Mouse (Mus musculus) liver, embryonic 16.5 days (tissue): ENCODE results near the gene Clec2e. TPM values are rescaled to one million over a fixed set of nuclear protein-coding genes. Genes with fewer than 3 reads are reported as not detected.

ENCODE experiments used
- ATAC-seq: fragments of 200-750 bp; cut with Nextera tagmentation; 2 replicates; pipeline ENCODE4 v1.8.0; 2017; ENCODE audit warnings: low read depth, mild to moderate bottlenecking, moderate number of reproducible peaks, moderate library complexity
- H3K27ac ChIP-seq: fragments of 300-500 bp; sonication (generic); 2 replicates; pipeline ENCODE4 v1.5.1; 2014; ENCODE audit warnings: mild to moderate bottlenecking, low read length
- H3K27me3 ChIP-seq: fragments of 300-500 bp; sonication (generic); 2 replicates; pipeline ENCODE4 v1.6.1; 2014; ENCODE audit warnings: low read depth, low read length, mixed read lengths; ENCODE audit not compliant: control insufficient read depth, insufficient read depth
- H3K36me3 ChIP-seq: fragments of 300-500 bp; sonication (generic); 2 replicates; pipeline ENCODE4 v1.6.1; 2014; ENCODE audit warnings: mild to moderate bottlenecking; ENCODE audit not compliant: control insufficient read depth, insufficient read depth
- H3K4me1 ChIP-seq: fragments of 300-500 bp; sonication (generic); 2 replicates; pipeline ENCODE4 v1.6.1; 2014; ENCODE audit warnings: low read depth, low read length, mixed read lengths; ENCODE audit not compliant: control insufficient read depth
- H3K4me2 ChIP-seq: fragments of 300-500 bp; sonication (generic); 2 replicates; pipeline ENCODE4 v1.6.1; 2014; ENCODE audit warnings: low read depth, low read length, mixed read lengths
- H3K4me3 ChIP-seq: fragments of 300-500 bp; sonication (generic); 2 replicates; pipeline ENCODE4 v1.5.1; 2014; ENCODE audit warnings: low read depth, mild to moderate bottlenecking, low read length
- H3K9ac ChIP-seq: fragments of 300-500 bp; sonication (generic); 2 replicates; pipeline ENCODE4 v1.6.1; 2014; ENCODE audit warnings: low read depth, low read length
- H3K9me3 ChIP-seq: fragments of 300-500 bp; sonication (generic); replicated peaks from 2 replicates; pipeline ENCODE4 v1.6.1; 2016; ENCODE audit warnings: low read length; ENCODE audit not compliant: control insufficient read depth
- WGBS: fragments of 180-500 bp; shearing (Covaris S2); extraction: QIAGEN DNeasy Blood & Tissue Kit; methylation state at CpG from one replicate; pipeline ENCODE4 v1.1.7; 2014; ENCODE audit not compliant: insufficient replicate concordance; 5-methylcytosine and 5-hydroxymethylcytosine counted together
- polyA plus RNA-seq: library from polyadenylated mRNA; unstranded; fragments of >200 nt; fragmentation: Nextera tagmentation; extraction: Ambion mirVana; gene quantifications from 2 replicates; pipeline ENCODE4 v1.2.1, GENCODE M21; 2015

Clec2e gene
- polyA plus RNA-seq, 1 experiment from 2014 or later = 0.08 TPM

DNA sequence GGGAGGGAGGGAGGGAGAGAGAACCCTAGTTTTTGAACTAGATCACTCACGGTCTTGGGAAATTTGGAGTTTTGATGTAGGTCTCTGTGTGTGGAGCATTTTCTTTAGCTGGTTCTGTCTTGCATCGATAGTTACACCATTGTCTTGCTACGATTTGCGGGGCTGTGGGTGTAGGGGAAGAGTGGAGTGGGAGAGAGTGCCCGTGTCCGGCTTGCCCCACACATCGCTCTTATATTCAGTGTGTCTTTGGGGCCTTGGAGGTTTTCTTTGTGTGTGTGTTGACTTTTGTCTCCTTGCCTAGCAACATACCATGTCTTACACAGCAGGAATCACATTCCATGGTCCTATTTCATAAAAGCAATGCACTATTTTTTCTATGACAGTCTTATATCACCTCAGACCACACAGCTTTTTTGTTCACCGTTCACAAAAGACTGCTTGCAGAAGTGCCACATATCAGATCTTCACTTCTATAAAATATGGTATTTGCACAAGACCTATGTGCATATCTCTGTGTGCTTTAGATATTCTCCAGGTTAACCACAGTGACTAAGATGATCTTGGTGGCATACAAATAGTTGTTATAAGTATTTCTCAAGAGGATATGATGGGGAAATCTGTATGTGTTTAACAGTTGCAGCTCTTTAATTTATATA lies 51.0 kb downstream of the Clec2e start:
- Histone ChIP-seq H3K27me3 (no peaks in the 10 kb centered on the region), H3K9me3 (no peaks in the 10 kb centered on the region), H3K9ac (peak overlapping the region; percentile 41; the same call in 1 of the 2 replicates), H3K4me3 (peak overlapping the region; percentile 32; the same call in 1 of the 2 replicates), H3K27ac (no peak overlapping the region; the same call in 1 of the 2 replicates), H3K36me3 (no peaks in the 10 kb centered on the region), H3K4me1 (peaks cover 4% of the 10 kb centered on the region; the same call in 1 of the 2 replicates), H3K4me2 (peak overlapping the region; percentile 41; the same call in 1 of the 2 replicates)
- 9% methylated on average over 8 of the region's 8 CpGs for WGBS
- ATAC-seq = no peak; the same call in 1 of the 2 replicates

DNA sequence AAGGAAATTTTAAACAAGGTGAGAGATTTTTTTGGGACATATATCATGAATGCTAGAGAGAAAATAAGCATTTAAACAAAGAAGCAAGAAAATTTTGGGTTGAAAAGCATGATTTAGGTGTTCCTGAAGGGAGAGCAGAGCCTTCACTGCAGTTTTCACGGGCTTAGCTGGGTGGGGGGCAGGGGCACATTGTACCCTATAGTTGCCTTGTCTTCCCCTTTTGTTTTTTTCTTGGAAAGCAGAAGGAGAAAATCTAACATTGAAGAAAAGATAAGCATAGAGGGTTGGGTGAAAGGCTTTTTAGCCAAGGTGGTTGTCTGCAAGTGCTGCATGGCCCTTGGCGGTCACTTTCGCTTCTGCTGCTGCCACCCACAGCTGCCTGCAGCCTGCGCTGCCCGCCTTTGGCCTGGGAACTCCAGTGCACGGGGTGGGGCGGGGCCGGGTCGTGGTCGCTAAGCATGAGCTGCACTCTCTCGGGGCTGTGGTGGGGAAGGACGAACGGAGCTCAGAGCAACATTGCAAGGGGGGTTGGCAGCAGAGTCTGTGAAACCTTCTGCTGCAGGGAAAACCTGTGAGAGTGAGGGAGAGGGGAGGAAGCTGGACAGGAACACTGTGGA lies 51.7 kb downstream of the Clec2e start:
- Histone ChIP-seq H3K27ac (no peak overlapping the region), H3K4me3 (peak overlapping the region; percentile 52), H3K4me2 (peak overlapping the region; percentile 68), H3K4me1 (peaks cover 4% of the 10 kb centered on the region; the same call in 1 of the 2 replicates), H3K36me3 (no peaks in the 10 kb centered on the region), H3K9ac (peak overlapping the region; percentile 40; the same call in 1 of the 2 replicates), H3K9me3 (no peaks in the 10 kb centered on the region), H3K27me3 (no peaks in the 10 kb centered on the region)
- ATAC-seq = peak; percentile 86
- under 1% methylated on average over 13 of the region's 13 CpGs for WGBS

DNA sequence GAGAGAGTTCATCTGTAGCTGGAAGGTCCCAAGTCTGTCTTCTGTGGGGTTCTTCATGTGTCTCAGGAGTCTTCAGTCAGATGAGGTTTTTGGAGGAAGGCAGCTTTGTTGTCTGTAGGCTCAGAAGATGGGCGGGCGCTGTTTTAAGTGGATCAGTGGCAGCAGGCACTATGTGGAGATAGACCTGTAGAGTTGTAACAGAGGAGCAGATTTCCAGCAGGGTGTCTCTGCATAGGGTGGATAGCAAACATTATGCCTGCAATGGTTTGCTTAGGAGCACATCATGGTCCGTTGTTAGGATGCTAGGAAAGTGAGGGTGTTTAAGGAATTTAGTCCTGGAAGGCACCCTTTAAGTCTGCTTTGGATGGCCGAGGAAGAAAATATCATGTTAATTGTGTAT lies 52.3 kb downstream of the Clec2e start:
- ATAC-seq = no peak
- no peaks in the 10 kb centered on the region for H3K36me3 ChIP-seq
- H3K9me3 ChIP-seq = no peaks in the 10 kb centered on the region
- H3K4me1 ChIP-seq = peaks cover 4% of the 10 kb centered on the region; the same call in 1 of the 2 replicates
- H3K27me3 ChIP-seq = no peaks in the 10 kb centered on the region
- no peak overlapping the region for H3K9ac ChIP-seq
- WGBS = 34% methylated on average over 4 of the region's 4 CpGs
- H3K4me2 ChIP-seq = no peak overlapping the region
- H3K27ac ChIP-seq = peak overlapping the region; percentile 44; the same call in 1 of the 2 replicates
- no peak overlapping the region for H3K4me3 ChIP-seq

DNA sequence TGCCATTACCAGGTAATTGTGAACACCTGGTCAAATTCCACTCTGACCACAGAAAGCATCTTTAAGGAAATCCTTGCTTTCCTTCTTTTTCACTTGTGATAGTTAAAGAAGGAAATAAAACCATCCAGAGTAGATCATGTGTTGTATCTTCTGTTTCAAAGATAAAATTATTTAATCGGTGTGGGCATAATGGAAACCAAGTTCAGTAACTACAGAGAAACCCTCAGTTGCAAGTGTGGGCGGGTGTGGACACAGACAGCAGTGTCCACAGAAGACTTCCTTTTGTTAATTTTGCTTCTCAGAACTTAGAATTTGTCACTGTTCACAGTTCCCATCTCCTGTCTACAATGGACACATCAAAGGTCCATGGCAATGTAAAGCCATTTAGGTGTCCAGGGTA lies 55.1 kb downstream of the Clec2e start, which contains the start of gene Klrb1f:
TSS of gene Klrb1f (plus strand) at position 301 of the 400 bp plus-strand sequence.
- no peak for ATAC-seq
- H3K27me3 ChIP-seq = no peaks in the 10 kb centered on the region
- H3K27ac ChIP-seq = no peak within 1 kb of the TSS
- peaks cover 4% of the 10 kb centered on the region; the same call in 1 of the 2 replicates for H3K4me1 ChIP-seq
- no peaks in the 10 kb centered on the region for H3K36me3 ChIP-seq
- no peaks in the 10 kb centered on the region for H3K9me3 ChIP-seq
- H3K9ac ChIP-seq = no peak within 1 kb of the TSS
- no peak within 1 kb of the TSS for H3K4me3 ChIP-seq
- WGBS = 51% methylated on average over 2 of the region's 2 CpGs
- no peak within 1 kb of the TSS for H3K4me2 ChIP-seq

DNA sequence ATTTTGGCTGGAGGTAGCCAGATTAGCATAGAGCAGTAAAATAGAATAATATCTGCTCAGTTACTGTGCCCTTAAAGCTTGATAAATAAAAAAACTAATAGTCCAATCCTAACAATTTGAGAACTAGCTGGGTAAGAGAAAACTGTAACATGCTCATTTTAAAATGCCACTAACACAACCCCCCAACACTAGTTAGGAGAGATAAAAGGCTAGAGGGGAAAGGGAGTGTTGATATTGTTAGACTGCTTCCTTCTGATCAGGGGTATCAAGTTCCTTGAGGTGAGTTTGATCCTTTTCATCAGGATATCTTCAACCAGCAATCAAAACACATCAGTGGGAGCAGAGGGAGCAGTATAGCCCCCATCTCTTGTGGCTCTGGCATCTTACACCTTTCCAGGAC lies 58.2 kb downstream of the Clec2e start:
- H3K4me1 ChIP-seq = no peaks in the 10 kb centered on the region
- H3K4me3 ChIP-seq = no peak overlapping the region
- no peaks in the 10 kb centered on the region for H3K36me3 ChIP-seq
- H3K9me3 ChIP-seq = no peaks in the 10 kb centered on the region
- H3K9ac ChIP-seq = no peak overlapping the region
- H3K27me3 ChIP-seq = no peaks in the 10 kb centered on the region
- H3K27ac ChIP-seq = no peak overlapping the region
- no peak overlapping the region for H3K4me2 ChIP-seq
- no peak for ATAC-seq

Other genes with a start within 250 kb of the Clec2e start
- 0.21 and 0.30 TPM in 2 replicates for gene Clec2i, start 213.3 kb downstream of the Clec2e start, polyA plus RNA-seq
- 6.3 and 6.6 TPM in 2 replicates for gene BC035044, start 209.8 kb downstream of the Clec2e start, polyA plus RNA-seq
- gene Clec2g, start 166.5 kb downstream of the Clec2e start, polyA plus RNA-seq = not detected in 2 replicates
- 0.45 and 0.50 TPM in 2 replicates for gene Klrb1f, start 55.0 kb downstream of the Clec2e start, polyA plus RNA-seq
- gene Clec2d, start 79.7 kb upstream of the Clec2e start, polyA plus RNA-seq = 0.41 and 0.70 TPM in 2 replicates
- gene Cd69, start 174.5 kb upstream of the Clec2e start, polyA plus RNA-seq = 0.61 and 0.65 TPM in 2 replicates
- not detected in 2 replicates for gene 4922502D21Rik, start 230.9 kb upstream of the Clec2e start, polyA plus RNA-seq
- 13.1 and 13.7 TPM in 2 replicates for gene Clec12a, start 241.8 kb upstream of the Clec2e start, polyA plus RNA-seq